Mouse (Mus musculus) ES-Bruce4 (cell line): ENCODE measurements around the gene Cnot6l.

Source experiments
- CTCF ChIP-seq: IDR thresholded peaks from one replicate; pipeline ENCODE4 v1.8.1; 2011; ENCODE audit warnings: low read depth, low read length
- EP300 ChIP-seq: IDR thresholded peaks from 2 replicates; pipeline ENCODE4 v1.6.1; 2011; ENCODE audit warnings: low read depth, low read length; ENCODE audit not compliant: insufficient read depth
- POLR2A ChIP-seq: IDR thresholded peaks from one replicate; pipeline ENCODE4 v1.8.1; 2011; ENCODE audit warnings: low read length; ENCODE audit not compliant: insufficient read depth

GRCm38 (mm10) chr5:96209916-96210583, 46.1 kb upstream of the Cnot6l start:
- TF ChIP-seq EP300 (0 out of 2 replicates have a peak, but pooled peaks have one; percentile 29), CTCF (no peak), POLR2A (peak; percentile 98)
